Mouse (Mus musculus) MEL (cell line): ENCODE measurements around the gene Sycp2l. TPM values are rescaled to one million over a fixed set of nuclear protein-coding genes. Genes with fewer than 3 reads are reported as not detected.

Source experiments
- DNase-seq: peaks from one replicate; pipeline ENCODE4 v3.0.0; 2011; ENCODE audit warnings: low read depth, low spot score
- H3K27ac ChIP-seq: 2 replicates; pipeline ENCODE4 v1.5.1; 2012; ENCODE audit warnings: low read depth, mild to moderate bottlenecking, control low read depth, low read length, moderate library complexity; ENCODE audit not compliant: control insufficient read depth
- H3K27me3 ChIP-seq, 2 experiments: fragments of 150-350 bp in 1 of 2; sonication (generic) in 1 of 2; 2 replicates each; pipeline ENCODE4 v1.6.1; 2012; ENCODE audit warnings: low read length in 2 of 2, mild to moderate bottlenecking in 2 of 2, improper control_type of control experiment in 1 of 2, moderate library complexity in 1 of 2; ENCODE audit not compliant: insufficient read depth in 2 of 2, control insufficient read depth in 1 of 2
- H3K36me3 ChIP-seq, 2 experiments: 2 replicates each; pipeline ENCODE4 v1.6.1; 2012 to 2014; ENCODE audit warnings: low read length in 2 of 2, improper control_type of control experiment in 1 of 2, inconsistent platforms in 1 of 2, mild to moderate bottlenecking in 1 of 2; ENCODE audit not compliant: insufficient read depth in 2 of 2, control insufficient read depth in 1 of 2
- H3K4me1 ChIP-seq, 2 experiments: fragments of 150-350 bp in 1 of 2; sonication (generic) in 1 of 2; 2 replicates each; pipeline ENCODE4 v1.6.1; 2012; ENCODE audit warnings: low read length in 2 of 2, improper control_type of control experiment in 1 of 2, mild to moderate bottlenecking in 1 of 2; ENCODE audit not compliant: insufficient read depth in 2 of 2, control insufficient read depth in 1 of 2
- H3K4me3 ChIP-seq, 2 experiments: fragments of 150-350 bp in 1 of 2; sonication (generic) in 1 of 2; 2 replicates each; pipeline ENCODE4 v1.5.1; 2012; ENCODE audit warnings: low read depth in 2 of 2, low read length in 2 of 2, mild to moderate bottlenecking in 2 of 2, moderate library complexity in 2 of 2, control low read depth in 1 of 2, improper control_type of control experiment in 1 of 2; ENCODE audit not compliant: control insufficient read depth in 1 of 2, insufficient read depth in 1 of 2
- H3K79me2 ChIP-seq: 2 replicates; pipeline ENCODE4 v1.6.1; 2012; ENCODE audit warnings: mild to moderate bottlenecking, low read length, moderate library complexity; ENCODE audit not compliant: control insufficient read depth, poor library complexity, insufficient read depth
- H3K9ac ChIP-seq: 2 replicates; pipeline ENCODE4 v1.6.1; 2012; ENCODE audit warnings: low read depth, mild to moderate bottlenecking, control low read depth, low read length, moderate library complexity; ENCODE audit not compliant: control insufficient read depth, poor library complexity, severe bottlenecking
- H3K9me3 ChIP-seq: fragments of 150-350 bp; sonication (generic); replicated peaks from 2 replicates; pipeline ENCODE4 v1.6.1; 2012; ENCODE audit warnings: mild to moderate bottlenecking, low read length, improper control_type of control experiment, moderate library complexity; ENCODE audit not compliant: insufficient read depth
- BHLHE40 ChIP-seq: IDR thresholded peaks from 2 replicates; pipeline ENCODE4 v1.6.1; 2012; ENCODE audit warnings: low read depth, mild to moderate bottlenecking, inconsistent platforms, low read length, improper control_type of control experiment, borderline replicate concordance
- CHD1 ChIP-seq: IDR thresholded peaks from 2 replicates; pipeline ENCODE4 v1.6.1; 2012; ENCODE audit warnings: low read depth, mild to moderate bottlenecking, inconsistent platforms, low read length, improper control_type of control experiment
- CHD2 ChIP-seq: IDR thresholded peaks from 2 replicates; pipeline ENCODE4 v1.6.1; 2011; ENCODE audit warnings: low read length, improper control_type of control experiment
- E2F4 ChIP-seq: IDR thresholded peaks from 2 replicates; pipeline ENCODE4 v1.6.1; 2011; ENCODE audit warnings: low read depth, low read length, improper control_type of control experiment, borderline replicate concordance
- EP300 ChIP-seq, 2 experiments: IDR thresholded peaks; 2 replicates each; pipeline ENCODE4 v1.6.1; 2011; ENCODE audit warnings: improper control_type of control experiment in 2 of 2, low read length in 2 of 2, low read depth in 1 of 2, mild to moderate bottlenecking in 1 of 2
- ETS1 ChIP-seq: IDR thresholded peaks from 2 replicates; pipeline ENCODE4 v1.6.1; 2012; ENCODE audit warnings: low read depth, mild to moderate bottlenecking, inconsistent platforms, low read length, improper control_type of control experiment, moderate library complexity
- GABPA ChIP-seq: IDR thresholded peaks from 2 replicates; pipeline ENCODE4 v1.6.1; 2012; ENCODE audit warnings: low read depth, mild to moderate bottlenecking, inconsistent platforms, low read length, improper control_type of control experiment, moderate library complexity
- HCFC1 ChIP-seq: IDR thresholded peaks from 2 replicates; pipeline ENCODE4 v1.6.1; 2012; ENCODE audit warnings: low read depth, mild to moderate bottlenecking, inconsistent platforms, low read length, improper control_type of control experiment, moderate library complexity
- KAT2A ChIP-seq: conservative IDR thresholded peaks from 2 replicates; pipeline ENCODE4 v1.6.1; 2012; ENCODE audit warnings: low read depth, low read length, improper control_type of control experiment, inconsistent platforms
- MAFK ChIP-seq: IDR thresholded peaks from 2 replicates; pipeline ENCODE4 v1.6.1; 2011; ENCODE audit warnings: low read depth, mild to moderate bottlenecking, low read length, improper control_type of control experiment, borderline replicate concordance
- MAX ChIP-seq: IDR thresholded peaks from 2 replicates; pipeline ENCODE4 v1.6.1; 2011; ENCODE audit warnings: low read length, improper control_type of control experiment
- MEF2A ChIP-seq: IDR thresholded peaks from 2 replicates; pipeline ENCODE4 v1.6.1; 2014; ENCODE audit warnings: low read depth, mild to moderate bottlenecking, inconsistent platforms, low read length, improper control_type of control experiment; ENCODE audit not compliant: poor library complexity, insufficient replicate concordance, severe bottlenecking; ENCODE audit errors: extremely low read depth
- MXI1 ChIP-seq: IDR thresholded peaks from 2 replicates; pipeline ENCODE4 v1.6.1; 2011; ENCODE audit warnings: mild to moderate bottlenecking, low read depth, low read length, improper control_type of control experiment
- MYB ChIP-seq: IDR thresholded peaks from 2 replicates; pipeline ENCODE4 v1.6.1; 2011; ENCODE audit warnings: mild to moderate bottlenecking, low read depth, low read length, improper control_type of control experiment
- POLR2A ChIP-seq, 2 experiments: IDR thresholded peaks; 2 replicates each; pipeline ENCODE4 v1.6.1; 2011 to 2012; ENCODE audit warnings: low read length in 2 of 2, mild to moderate bottlenecking in 2 of 2, control low read depth in 1 of 2, improper control_type of control experiment in 1 of 2, low read depth in 1 of 2, moderate library complexity in 1 of 2; ENCODE audit not compliant: control insufficient read depth in 1 of 2, insufficient read depth in 1 of 2, poor library complexity in 1 of 2
- POLR2AphosphoS2 ChIP-seq: IDR thresholded peaks from 2 replicates; pipeline ENCODE4 v1.6.1; 2011; ENCODE audit warnings: low read length, improper control_type of control experiment
- POLR2AphosphoS5 ChIP-seq: IDR thresholded peaks from 2 replicates; pipeline ENCODE4 v1.6.1; 2012; ENCODE audit warnings: low read depth, borderline replicate concordance, mild to moderate bottlenecking, inconsistent platforms, low read length, moderate library complexity, mixed read lengths
- RCOR1 ChIP-seq: IDR thresholded peaks from 2 replicates; pipeline ENCODE4 v1.6.1; 2012; ENCODE audit warnings: low read depth, mild to moderate bottlenecking, inconsistent platforms, low read length, improper control_type of control experiment
- SIN3A ChIP-seq: IDR thresholded peaks from 2 replicates; pipeline ENCODE4 v1.6.1; 2012; ENCODE audit warnings: low read length, improper control_type of control experiment, inconsistent platforms
- TAL1 ChIP-seq: IDR thresholded peaks from 2 replicates; pipeline ENCODE4 v1.6.1; 2012; ENCODE audit warnings: mild to moderate bottlenecking, inconsistent platforms, low read length, moderate library complexity, mixed read lengths
- TBP ChIP-seq: IDR thresholded peaks from 2 replicates; pipeline ENCODE4 v1.8.0; 2011; ENCODE audit warnings: low read depth, low read length, improper control_type of control experiment
- UBTF ChIP-seq: IDR thresholded peaks from 2 replicates; pipeline ENCODE4 v1.6.1; 2012; ENCODE audit warnings: low read depth, mild to moderate bottlenecking, inconsistent platforms, low read length, improper control_type of control experiment, moderate library complexity, borderline replicate concordance; ENCODE audit not compliant: insufficient read depth
- USF1 ChIP-seq: IDR thresholded peaks from 2 replicates; pipeline ENCODE4 v1.6.1; 2014; ENCODE audit warnings: low read depth, mild to moderate bottlenecking, inconsistent platforms, low read length, improper control_type of control experiment, moderate library complexity
- ZKSCAN1 ChIP-seq: IDR thresholded peaks from 2 replicates; pipeline ENCODE4 v1.6.1; 2012; ENCODE audit warnings: low read depth, mild to moderate bottlenecking, inconsistent platforms, low read length, improper control_type of control experiment, moderate library complexity
- ZMIZ1 ChIP-seq: IDR thresholded peaks from 2 replicates; pipeline ENCODE4 v1.6.1; 2012; ENCODE audit warnings: low read depth, mild to moderate bottlenecking, inconsistent platforms, low read length, improper control_type of control experiment, moderate library complexity
- ZNF384 ChIP-seq: IDR thresholded peaks from 2 replicates; pipeline ENCODE4 v1.6.1; 2012; ENCODE audit warnings: low read depth, mild to moderate bottlenecking, inconsistent platforms, low read length, improper control_type of control experiment
- polyA plus RNA-seq, 2 experiments: library from polyadenylated mRNA; stranded (reverse) in 1 of 2; unstranded in 1 of 2; fragments of >175 nt in 1 of 2; fragments of >200 nt in 1 of 2; gene quantifications; 2 replicates each; pipeline versions ENCODE4 v1.2.1 to v1.2.4; 2012; ENCODE audit warnings: low replicate concordance in 2 of 2, low read depth in 1 of 2; ENCODE audit not compliant: insufficient read length in 2 of 2, insufficient read depth in 1 of 2, missing spikeins in 1 of 2
- total RNA-seq: library from RNA; depleted of rRNA; stranded (reverse); fragments of 300-350 nt; gene quantifications from 2 replicates; pipeline ENCODE4 v1.2.3, GENCODE M21; 2012

Gene Sycp2l
- total and polyA plus RNA-seq, 3 experiments, result not detected

- H3K27ac ChIP-seq, result no peak overlapping the region
- TF ChIP-seq MYB (no peak), POLR2AphosphoS2 (no peak), RCOR1 (no peak), TBP (no peak), MXI1 (no peak), E2F4 (no peak), ZMIZ1 (no peak), POLR2AphosphoS5 (no peak), KAT2A (no peak), MAFK (no peak), SIN3A (no peak), BHLHE40 (no peak), CHD1 (no peak), USF1 (no peak), POLR2A (IDR thresholded peaks at IDR 0.05; ENCODE audit: control insufficient read depth in 1 of 2, insufficient read depth in 1 of 2, low read depth in 1 of 2, low read length in 2 of 2, poor library complexity in 1 of 2) (no peak), GABPA (no peak), MEF2A (no peak)
- no peak overlapping the region for H3K4me3 ChIP-seq
- no peaks in the 10 kb centered on the region for H3K4me1 ChIP-seq
- no peak overlapping the region for H3K9ac ChIP-seq
- no peaks in the 10 kb centered on the region for H3K27me3 ChIP-seq
- no peaks in the 10 kb centered on the region for H3K36me3 ChIP-seq
- no peaks in the 10 kb centered on the region for H3K9me3 ChIP-seq
- no peaks in the 10 kb centered on the region for H3K79me2 ChIP-seq
- no peak for DNase-seq
These were observed 9.6 kb downstream of the Sycp2l start for GRCm38 (mm10) chr13:41123666-41124225.

GRCm38 (mm10) chr13:41128326-41128725 is 14.2 kb downstream of the Sycp2l start:
- Histone ChIP-seq H3K27ac (no peak overlapping the region), H3K4me1 (no peaks in the 10 kb centered on the region), H3K36me3 (no peaks in the 10 kb centered on the region), H3K9ac (no peak overlapping the region), H3K27me3 (peaks cover 2 to 4% of the 10 kb centered on the region in 2 experiments; a peak in 3 of 4 replicates), H3K9me3 (no peaks in the 10 kb centered on the region), H3K4me3 (no peak overlapping the region), H3K79me2 (no peaks in the 10 kb centered on the region)
- no peak for DNase-seq
- TF ChIP-seq EP300 (IDR thresholded peaks at IDR 0.05; ENCODE audit: low read depth in 1 of 2, low read length in 2 of 2) (no peak), BHLHE40 (no peak), ZMIZ1 (no peak), MAX (no peak), HCFC1 (no peak), CHD2 (no peak), ZNF384 (no peak), UBTF (no peak), TAL1 (no peak), ETS1 (no peak), CHD1 (no peak), ZKSCAN1 (no peak), USF1 (no peak)
